Mouse (Mus musculus) intestine, postnatal 0 days (tissue): ENCODE measurements around the gene Plekhh3. TPM values are rescaled to one million over a fixed set of nuclear protein-coding genes. Genes with fewer than 3 reads are reported as not detected.

Experiments
- ATAC-seq: fragments of 200-750 bp; cut with Nextera tagmentation; 2 replicates; pipeline ENCODE4 v1.8.0; 2017; ENCODE audit warnings: mild to moderate bottlenecking, moderate TSS enrichment, moderate library complexity
- H3K27ac ChIP-seq: fragments of 300-500 bp; sonication (generic); 2 replicates; pipeline ENCODE4 v1.5.1; 2014; ENCODE audit warnings: mild to moderate bottlenecking, low read depth, low read length, moderate library complexity
- H3K27me3 ChIP-seq: fragments of 300-500 bp; sonication (generic); replicated peaks from 2 replicates; pipeline ENCODE4 v1.6.1; 2014; ENCODE audit warnings: low read length, mixed read lengths; ENCODE audit not compliant: control insufficient read depth, insufficient read depth
- H3K36me3 ChIP-seq: fragments of 300-500 bp; sonication (generic); 2 replicates; pipeline ENCODE4 v1.6.1; 2014; ENCODE audit warnings: mild to moderate bottlenecking, moderate library complexity; ENCODE audit not compliant: control insufficient read depth, insufficient read depth
- H3K4me1 ChIP-seq: fragments of 300-500 bp; sonication (generic); replicated peaks from 2 replicates; pipeline ENCODE4 v1.6.1; 2014; ENCODE audit warnings: antibody characterized with exemption, low read length, mixed read lengths; ENCODE audit not compliant: control insufficient read depth, insufficient read depth
- H3K4me2 ChIP-seq: fragments of 300-500 bp; sonication (generic); replicated peaks from 2 replicates; pipeline ENCODE4 v1.6.1; 2014; ENCODE audit warnings: low read depth, mild to moderate bottlenecking, moderate library complexity
- H3K4me3 ChIP-seq: fragments of 300-500 bp; sonication (generic); 2 replicates; pipeline ENCODE4 v1.5.1; 2014; ENCODE audit warnings: low read depth, low read length
- H3K9ac ChIP-seq: fragments of 300-500 bp; sonication (generic); 2 replicates; pipeline ENCODE4 v1.6.1; 2014; ENCODE audit warnings: mild to moderate bottlenecking, low read depth, low read length
- H3K9me3 ChIP-seq: fragments of 300-500 bp; sonication (generic); 2 replicates; pipeline ENCODE4 v1.6.1; 2016; ENCODE audit warnings: mixed run types; ENCODE audit not compliant: control insufficient read depth
- CTCF ChIP-seq: sonication (generic); IDR thresholded peaks from 2 replicates; pipeline ENCODE4 v1.5.1; 2016; ENCODE audit warnings: low read depth, mild to moderate bottlenecking, control low read depth, antibody characterized with exemption, moderate library complexity
- WGBS: fragments of 180-500 bp; shearing (Covaris S2); extraction: QIAGEN DNeasy Blood & Tissue Kit; methylation state at CpG from one replicate; pipeline ENCODE4 v1.1.7; 2014; 5-methylcytosine and 5-hydroxymethylcytosine counted together
- polyA plus RNA-seq: library from polyadenylated mRNA; unstranded; fragments of >200 nt; fragmentation: Nextera tagmentation; extraction: Ambion mirVana; gene quantifications from 2 replicates; pipeline ENCODE4 v1.2.1, GENCODE M21; 2015

Gene Plekhh3
- polyA plus RNA-seq, 1 experiment from 2014 or later = 7.8 TPM

- Histone ChIP-seq H3K27me3 (peaks cover 12% of the 10 kb centered on the region), H3K27ac (no peak overlapping the region), H3K4me1 (peaks cover 6% of the 10 kb centered on the region; the same call in 1 of the 2 replicates), H3K36me3 (no peaks in the 10 kb centered on the region), H3K4me3 (no peak overlapping the region), H3K9me3 (no peaks in the 10 kb centered on the region), H3K9ac (no peak overlapping the region), H3K4me2 (peak overlapping the region; percentile 38)
- no peak for TF ChIP-seq CTCF
- peak; percentile 52; the same call in 1 of the 2 replicates for ATAC-seq
- 22% methylated on average over 15 of the region's 15 CpGs for WGBS
Observed at GRCm38 (mm10) chr11:101138536-101139181, 32.5 kb downstream of the Plekhh3 start.

GRCm38 (mm10) chr11:101137000-101137399 lies 34.2 kb downstream of the Plekhh3 start:
- Histone ChIP-seq H3K27me3 (peaks cover 12% of the 10 kb centered on the region), H3K4me2 (no peak overlapping the region), H3K9me3 (no peaks in the 10 kb centered on the region), H3K27ac (no peak overlapping the region), H3K4me1 (peaks cover 6% of the 10 kb centered on the region; the same call in 1 of the 2 replicates), H3K36me3 (no peaks in the 10 kb centered on the region), H3K9ac (no peak overlapping the region), H3K4me3 (no peak overlapping the region)
- ATAC-seq = no peak
- no peak for TF ChIP-seq CTCF
- WGBS = 73% methylated on average over 7 of the region's 7 CpGs

DNA sequence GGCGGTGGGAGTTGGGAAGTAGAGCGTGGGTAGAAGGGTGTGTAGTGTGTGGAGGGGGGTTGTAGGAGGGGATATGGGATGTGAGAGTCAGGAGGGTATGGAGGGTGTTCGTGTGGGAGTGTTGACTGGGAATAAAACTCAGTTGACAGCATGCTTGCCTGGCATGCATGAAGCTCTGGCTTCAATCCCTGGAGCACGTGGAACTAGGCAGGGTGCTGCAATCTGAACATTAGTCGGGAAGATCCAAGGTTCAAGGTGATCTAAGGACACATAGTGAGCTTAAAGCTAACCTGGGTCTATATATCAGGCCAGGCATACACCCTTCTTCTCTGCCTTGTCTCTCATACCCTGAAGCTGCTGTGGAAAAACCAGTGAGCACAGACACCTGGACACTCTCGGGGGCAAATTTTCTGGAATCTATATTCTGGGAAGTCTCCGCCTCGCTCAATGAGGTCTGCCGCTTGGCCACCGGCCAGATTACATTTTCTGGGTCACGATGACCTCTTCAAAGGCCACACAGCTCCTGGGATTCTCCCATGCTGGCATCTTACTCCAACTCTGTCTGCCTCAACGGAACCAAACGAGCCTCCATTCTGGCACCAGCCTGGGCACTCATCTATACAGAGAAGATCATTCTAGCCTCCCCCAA lies 36.8 kb downstream of the Plekhh3 start:
- no peak for TF ChIP-seq CTCF
- Histone ChIP-seq H3K4me2 (no peak overlapping the region), H3K27ac (no peak overlapping the region), H3K9ac (no peak overlapping the region), H3K36me3 (no peaks in the 10 kb centered on the region), H3K4me1 (peaks cover 11% of the 10 kb centered on the region), H3K4me3 (no peak overlapping the region), H3K9me3 (no peaks in the 10 kb centered on the region), H3K27me3 (no peaks in the 10 kb centered on the region)
- 73% methylated on average over 13 of the region's 13 CpGs for WGBS
- no peak for ATAC-seq

DNA sequence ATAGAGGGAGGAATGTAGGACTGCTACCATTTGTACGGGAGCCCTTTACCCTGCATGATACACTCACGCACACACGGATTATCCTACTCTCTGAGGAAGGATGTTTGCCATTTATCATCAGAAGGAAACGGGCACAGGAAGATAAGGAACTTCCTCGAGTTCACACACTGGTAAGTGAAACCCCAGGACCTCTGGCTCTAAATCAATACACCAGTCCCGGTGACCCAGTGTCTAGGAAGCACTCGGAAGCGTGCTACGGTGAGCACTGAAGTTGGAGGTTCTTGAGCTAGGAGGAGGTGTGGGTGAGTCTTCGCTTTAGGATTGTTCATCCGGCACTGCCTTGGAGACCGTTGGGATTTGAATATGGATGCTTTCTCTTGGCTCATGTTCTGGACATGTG lies 38.1 kb downstream of the Plekhh3 start:
- Histone ChIP-seq H3K36me3 (no peaks in the 10 kb centered on the region), H3K27ac (no peak overlapping the region), H3K4me2 (no peak overlapping the region), H3K9ac (no peak overlapping the region), H3K4me3 (no peak overlapping the region), H3K4me1 (peaks cover 5% of the 10 kb centered on the region; the same call in 1 of the 2 replicates), H3K9me3 (no peaks in the 10 kb centered on the region), H3K27me3 (no peaks in the 10 kb centered on the region)
- no peak for ATAC-seq
- 54% methylated on average over 12 of the region's 12 CpGs for WGBS
- no peak for TF ChIP-seq CTCF

- 82% methylated on average over 6 of the region's 6 CpGs for WGBS
- ATAC-seq = no peak
- Histone ChIP-seq H3K9me3 (no peaks in the 10 kb centered on the region), H3K36me3 (peaks cover under 1% of the 10 kb centered on the region; the same call in 1 of the 2 replicates), H3K27me3 (no peaks in the 10 kb centered on the region), H3K4me2 (no peak overlapping the region), H3K27ac (no peak overlapping the region), H3K4me3 (no peak overlapping the region), H3K4me1 (peaks cover 5% of the 10 kb centered on the region; the same call in 1 of the 2 replicates), H3K9ac (no peak overlapping the region)
- peak; percentile 64 for TF ChIP-seq CTCF
Observed at GRCm38 (mm10) chr11:101131701-101132100, 39.5 kb downstream of the Plekhh3 start.

DNA sequence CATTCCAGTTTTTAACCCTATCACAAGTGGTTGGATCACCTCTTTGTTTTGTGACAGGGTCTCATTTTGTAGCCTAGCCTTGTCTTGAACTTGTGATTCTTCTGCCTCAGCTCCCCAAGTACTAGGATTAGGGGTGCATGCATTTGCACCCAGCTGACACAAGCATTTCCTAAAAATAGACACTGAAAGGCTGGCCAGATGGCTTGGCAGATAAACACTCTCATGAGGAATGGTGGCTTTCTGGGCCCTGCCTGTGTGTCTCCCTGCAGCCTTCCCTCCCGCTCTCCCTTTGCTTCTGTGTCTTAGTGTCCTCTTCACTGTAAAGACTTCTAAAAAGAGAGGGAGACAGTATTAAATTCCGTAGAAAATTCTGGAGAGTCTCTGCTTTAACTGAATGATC lies 40.0 kb downstream of the Plekhh3 start:
- no peaks in the 10 kb centered on the region for H3K27me3 ChIP-seq
- H3K4me1 ChIP-seq = peaks cover 5% of the 10 kb centered on the region; the same call in 1 of the 2 replicates
- no peak for ATAC-seq
- WGBS = 85% methylated on average over 2 of the region's 2 CpGs
- H3K27ac ChIP-seq = no peak overlapping the region
- no peak for TF ChIP-seq CTCF
- no peak overlapping the region for H3K4me3 ChIP-seq
- no peaks in the 10 kb centered on the region for H3K9me3 ChIP-seq
- H3K4me2 ChIP-seq = no peak overlapping the region
- no peak overlapping the region for H3K9ac ChIP-seq
- peaks cover 5% of the 10 kb centered on the region for H3K36me3 ChIP-seq
